Mouse (Mus musculus) CH12.LX (cell line): ENCODE results near the gene Rras2. TPM values are rescaled to one million over a fixed set of nuclear protein-coding genes. Genes with fewer than 3 reads are reported as not detected.

ENCODE experiments used
- DNase-seq: peaks from one replicate; pipeline ENCODE4 v3.0.0-alpha.2; 2013; ENCODE audit errors: extremely low read depth
- H3K27ac ChIP-seq: 2 replicates; pipeline ENCODE4 v1.5.1; 2012; ENCODE audit warnings: low read depth, mild to moderate bottlenecking, control low read depth, moderate library complexity; ENCODE audit not compliant: insufficient read depth
- H3K27me3 ChIP-seq: replicated peaks from 2 replicates; pipeline ENCODE3; 2012; ENCODE audit warnings: inconsistent platforms
- H3K36me3 ChIP-seq, 2 experiments: replicated peaks in 1 of 2; 2 replicates each; pipeline versions ENCODE3 to v1.6.1; 2012; ENCODE audit warnings: inconsistent platforms in 1 of 2, low read length in 1 of 2, mild to moderate bottlenecking in 1 of 2, mixed read lengths in 1 of 2, moderate library complexity in 1 of 2; ENCODE audit not compliant: control insufficient read depth in 1 of 2, insufficient read depth in 1 of 2
- H3K4me1 ChIP-seq, 2 experiments: 2 replicates each; pipeline ENCODE4 v1.6.1; 2012; ENCODE audit warnings: inconsistent platforms in 1 of 2, moderate library complexity in 1 of 2; ENCODE audit not compliant: insufficient read depth in 2 of 2, control insufficient read depth in 1 of 2
- H3K4me2 ChIP-seq: 2 replicates; pipeline ENCODE4 v1.6.1; 2012; ENCODE audit warnings: low read depth, mild to moderate bottlenecking, control low read depth; ENCODE audit not compliant: poor library complexity, insufficient read depth, severe bottlenecking
- H3K4me3 ChIP-seq, 3 experiments: fragments of 150-350 bp in 1 of 3; sonication (generic) in 1 of 3; replicated peaks in 1 of 3; 2 replicates each; pipeline versions ENCODE3 to v1.5.1; 2011 to 2012; ENCODE audit warnings: low read depth in 2 of 3, low read length in 2 of 3, mild to moderate bottlenecking in 2 of 3, moderate library complexity in 2 of 3, control low read depth in 1 of 3, improper control_type of control experiment in 1 of 3, inconsistent platforms in 1 of 3, mixed read lengths in 1 of 3; ENCODE audit not compliant: poor library complexity in 1 of 3
- H3K79me2 ChIP-seq: replicated peaks from 2 replicates; pipeline ENCODE4 v1.6.1; 2012; ENCODE audit warnings: mild to moderate bottlenecking, moderate library complexity; ENCODE audit not compliant: control insufficient read depth, poor library complexity, insufficient read depth, severe bottlenecking; ENCODE audit errors: extremely low read depth
- H3K9ac ChIP-seq: 2 replicates; pipeline ENCODE4 v1.6.1; 2012; ENCODE audit warnings: low read depth, mild to moderate bottlenecking, control low read depth, moderate library complexity; ENCODE audit not compliant: insufficient read depth
- H3K9me3 ChIP-seq: replicated peaks from 2 replicates; pipeline ENCODE3; 2012; ENCODE audit warnings: low read length, inconsistent platforms, mixed read lengths
- BHLHE40 ChIP-seq: IDR thresholded peaks from 2 replicates; pipeline ENCODE4 v1.6.1; 2011; ENCODE audit warnings: mild to moderate bottlenecking, low read depth, low read length, improper control_type of control experiment
- CHD1 ChIP-seq: IDR thresholded peaks from 2 replicates; pipeline ENCODE4 v1.6.1; 2012; ENCODE audit warnings: low read depth, low read length, improper control_type of control experiment, inconsistent platforms
- CHD2 ChIP-seq: IDR thresholded peaks from 2 replicates; pipeline ENCODE4 v1.6.1; 2011; ENCODE audit warnings: low read length, improper control_type of control experiment
- E2F4 ChIP-seq: IDR thresholded peaks from 2 replicates; pipeline ENCODE4 v1.6.1; 2011; ENCODE audit warnings: low read depth, low read length, improper control_type of control experiment; ENCODE audit not compliant: insufficient replicate concordance
- EP300 ChIP-seq: IDR thresholded peaks from 2 replicates; pipeline ENCODE4 v1.6.1; 2011; ENCODE audit warnings: low read length, improper control_type of control experiment
- GABPA ChIP-seq: IDR thresholded peaks from 2 replicates; pipeline ENCODE4 v1.6.1; 2012; ENCODE audit warnings: low read depth, low read length, improper control_type of control experiment, inconsistent platforms; ENCODE audit not compliant: insufficient replicate concordance
- IRF4 ChIP-seq: IDR thresholded peaks from 2 replicates; pipeline ENCODE4 v1.6.1; 2014; ENCODE audit warnings: low read depth, mild to moderate bottlenecking, inconsistent platforms, low read length, improper control_type of control experiment
- JUN ChIP-seq: IDR thresholded peaks from 2 replicates; pipeline ENCODE4 v1.6.1; 2011; ENCODE audit warnings: low read depth, mild to moderate bottlenecking, low read length, improper control_type of control experiment, moderate library complexity; ENCODE audit not compliant: insufficient read depth
- MAFK ChIP-seq: IDR thresholded peaks from 2 replicates; pipeline ENCODE4 v1.6.1; 2011; ENCODE audit warnings: low read length, improper control_type of control experiment; ENCODE audit not compliant: insufficient replicate concordance
- MXI1 ChIP-seq: IDR thresholded peaks from 2 replicates; pipeline ENCODE4 v1.6.1; 2011; ENCODE audit warnings: mild to moderate bottlenecking, low read depth, low read length, improper control_type of control experiment
- MYC ChIP-seq: IDR thresholded peaks from 2 replicates; pipeline ENCODE4 v1.6.1; 2011; ENCODE audit warnings: low read depth, mild to moderate bottlenecking, improper control_type of control experiment, low read length
- NRF1 ChIP-seq: IDR thresholded peaks from 2 replicates; pipeline ENCODE4 v1.6.1; 2014; ENCODE audit warnings: low read depth, mild to moderate bottlenecking, inconsistent platforms, low read length, improper control_type of control experiment, moderate library complexity
- PAX5 ChIP-seq: IDR thresholded peaks from 2 replicates; pipeline ENCODE4 v1.6.1; 2012; ENCODE audit warnings: low read length, inconsistent platforms, mixed read lengths
- POLR2A ChIP-seq: IDR thresholded peaks from 2 replicates; pipeline ENCODE4 v1.6.1; 2011; ENCODE audit warnings: low read depth, mild to moderate bottlenecking, improper control_type of control experiment, low read length
- RAD21 ChIP-seq: IDR thresholded peaks from 2 replicates; pipeline ENCODE4 v1.6.1; 2011; ENCODE audit warnings: low read depth, mild to moderate bottlenecking, low read length, improper control_type of control experiment, moderate library complexity
- SMC3 ChIP-seq: IDR thresholded peaks from 2 replicates; pipeline ENCODE4 v1.6.1; 2011; ENCODE audit warnings: low read depth, low read length, improper control_type of control experiment
- TBP ChIP-seq: conservative IDR thresholded peaks from 2 replicates; pipeline ENCODE4 v1.6.1; 2011; ENCODE audit warnings: low read depth, low read length, improper control_type of control experiment
- USF1 ChIP-seq: IDR thresholded peaks from 2 replicates; pipeline ENCODE4 v1.6.1; 2014; ENCODE audit warnings: low read depth, mild to moderate bottlenecking, inconsistent platforms, low read length, improper control_type of control experiment
- ZC3H11A ChIP-seq: IDR thresholded peaks from 2 replicates; pipeline ENCODE4 v1.6.1; 2012; ENCODE audit warnings: low read depth, mild to moderate bottlenecking, inconsistent platforms, low read length, improper control_type of control experiment
- ZMIZ1 ChIP-seq: IDR thresholded peaks from 2 replicates; pipeline ENCODE4 v1.6.1; 2012; ENCODE audit warnings: low read depth, mild to moderate bottlenecking, inconsistent platforms, low read length, improper control_type of control experiment
- ZNF384 ChIP-seq: IDR thresholded peaks from 2 replicates; pipeline ENCODE4 v1.6.1; 2012; ENCODE audit warnings: low read depth, low read length, improper control_type of control experiment, inconsistent platforms
- dilution Hi-C: fragments of 300-500 bp; cut with MboI; formaldehyde crosslinking; loops from 2 replicates; pipeline ENCODE4 v1.14.3; 2020; ENCODE audit warnings: low sequenced_read_pairs; ENCODE audit not compliant: extremely low pct_unique_long_range_greater_than_20kb, extremely low pct_ligation_motif_present
- in situ Hi-C: fragments of 300-500 bp; cut with MboI; formaldehyde crosslinking; loops from 3 replicates; pipeline ENCODE4 v1.14.3; 2019; ENCODE audit warnings: low sequenced_read_pairs, low pct_ligation_motif_present, low pct_unique_long_range_greater_than_20kb, mixed read lengths
- polyA plus RNA-seq: library from polyadenylated mRNA; unstranded; fragments of >175 nt; gene quantifications from 2 replicates; pipeline ENCODE4 v1.2.1, GENCODE M21; 2012; ENCODE audit warnings: low read depth; ENCODE audit not compliant: insufficient read length
- total RNA-seq, 2 experiments: library from RNA; depleted of rRNA; stranded (reverse); fragments of 300-350 nt in 1 of 2; fragments of >200 nt in 1 of 2; gene quantifications; 2 replicates each; pipeline ENCODE4 v1.2.3; 2012 to 2014

Rras2 gene
- total and polyA plus RNA-seq, 3 experiments: 11.2 to 36.0 (median 18.4) TPM

DNA sequence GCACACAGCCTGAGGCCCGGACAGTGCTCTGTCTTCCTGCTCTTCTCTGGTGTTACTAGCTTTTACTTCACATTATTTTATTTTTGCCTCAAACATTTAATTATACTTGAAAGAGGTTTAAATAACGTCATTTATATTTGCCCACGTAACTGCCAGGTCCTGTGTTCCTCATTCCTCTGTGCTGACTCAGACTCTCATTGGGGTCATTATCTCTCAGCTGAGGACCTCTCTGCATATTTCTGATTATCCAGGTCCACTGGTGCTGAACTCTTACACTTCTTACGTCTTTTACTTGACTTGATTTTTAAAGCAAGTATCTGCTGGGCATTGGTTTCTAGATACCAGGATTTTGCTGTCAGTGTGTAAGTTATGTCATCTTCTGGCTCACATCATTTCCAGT, 63.9 kb downstream of the Rras2 start:
- H3K36me3 ChIP-seq: peaks cover 0 to 45% of the 10 kb centered on the region in 2 experiments
- no peak for DNase-seq
- no peaks in the 10 kb centered on the region for H3K27me3 ChIP-seq
- dilution Hi-C loops (no loop called here), in situ Hi-C loops (loop anchor here (25.0 kb wide), 1 partner anchor 584 kb away; the partner anchor contains the start of gene Calca)
- no peaks in the 10 kb centered on the region for H3K79me2 ChIP-seq
- H3K4me3 ChIP-seq: no peak overlapping the region
- TF ChIP-seq CHD2 (no peak), ZNF384 (no peak), BHLHE40 (no peak), JUN (no peak), GABPA (no peak), MYC (no peak), IRF4 (no peak), TBP (no peak), ZC3H11A (no peak), EP300 (no peak), ZMIZ1 (no peak)
- no peak overlapping the region for H3K27ac ChIP-seq
- no peaks in the 10 kb centered on the region for H3K9me3 ChIP-seq
- H3K9ac ChIP-seq: no peak overlapping the region
- H3K4me1 ChIP-seq: peaks cover 0 to 11% of the 10 kb centered on the region in 2 experiments; a peak in 2 of 4 replicates
- H3K4me2 ChIP-seq: no peak overlapping the region

GRCm38 (mm10) chr7:114045814-114046213, 71.8 kb downstream of the Rras2 start:
- in situ Hi-C loops (no loop called here), dilution Hi-C loops (no loop called here)
- H3K27ac ChIP-seq: no peak overlapping the region
- no peaks in the 10 kb centered on the region for H3K9me3 ChIP-seq
- H3K36me3 ChIP-seq: peaks cover 0 to 29% of the 10 kb centered on the region in 2 experiments
- H3K4me2 ChIP-seq: no peak overlapping the region
- H3K27me3 ChIP-seq: no peaks in the 10 kb centered on the region
- no peaks in the 10 kb centered on the region for H3K79me2 ChIP-seq
- DNase-seq: no peak
- H3K4me1 ChIP-seq: 0 out of 4 replicates have a peak, but pooled peaks cover 0 to 3% of the 10 kb centered on the region in 2 experiments
- TF ChIP-seq RAD21 (no peak), MXI1 (no peak), GABPA (no peak), PAX5 (no peak), MAFK (no peak), NRF1 (no peak), TBP (no peak), SMC3 (no peak), JUN (no peak), CHD1 (no peak), E2F4 (no peak), USF1 (no peak), ZMIZ1 (no peak), POLR2A (no peak)
- TF ChIP-seq, all 38 proteins: peak for 0
- no peak overlapping the region for H3K9ac ChIP-seq
- H3K4me3 ChIP-seq: no peak overlapping the region
